Mouse (Mus musculus) layer of hippocampus, postnatal 25 days (tissue): ENCODE results near the gene Lrrfip2. TPM values are rescaled to one million over a fixed set of nuclear protein-coding genes. Genes with fewer than 3 reads are reported as not detected.

Experiments used
- DNase-seq, 2 experiments: peaks; one replicate each; pipeline ENCODE4 v3.0.0; 2022; ENCODE audit warnings: mixed read lengths in 2 of 2, low spot score in 1 of 2; ENCODE audit errors: extremely low spot score in 1 of 2
- total RNA-seq, 2 experiments: library from RNA; stranded (reverse); gene quantifications; 2 replicates each; pipeline ENCODE4 v1.2.3; 2021

Lrrfip2 gene
- total RNA-seq, 2 experiments from 2014 or later, result 29.7 to 37.0 TPM

- DNase-seq, result no peak
These were observed 94.0 kb downstream of the Lrrfip2 start for GRCm38 (mm10) chr9:111211122-111212041.

- DNase-seq, result no peak
These were observed 96.1 kb downstream of the Lrrfip2 start for GRCm38 (mm10) chr9:111213501-111213900.

GRCm38 (mm10) chr9:111216424-111216823 lies 99.0 kb downstream of the Lrrfip2 start:
- DNase-seq, result no peak

GRCm38 (mm10) chr9:111220551-111221080 lies 103.2 kb downstream of the Lrrfip2 start:
- DNase-seq, result no peak

- DNase-seq, result no peak
These were observed 104.2 kb downstream of the Lrrfip2 start for GRCm38 (mm10) chr9:111221580-111221979.

GRCm38 (mm10) chr9:111223406-111223805 lies 106.0 kb downstream of the Lrrfip2 start:
- DNase-seq, result no peak

GRCm38 (mm10) chr9:111228446-111228845 lies 111.1 kb downstream of the Lrrfip2 start:
- DNase-seq, result no peak

GRCm38 (mm10) chr9:111234701-111235100 lies 117.3 kb downstream of the Lrrfip2 start:
- no peak for DNase-seq

- no peak for DNase-seq
These were observed 120.3 kb downstream of the Lrrfip2 start for GRCm38 (mm10) chr9:111237726-111238125.

GRCm38 (mm10) chr9:111239821-111240220 lies 122.4 kb downstream of the Lrrfip2 start:
- no peak for DNase-seq

GRCm38 (mm10) chr9:111243384-111243783 lies 126.0 kb downstream of the Lrrfip2 start:
- DNase-seq, result no peak

- no peak for DNase-seq
These were observed 128.2 kb downstream of the Lrrfip2 start for GRCm38 (mm10) chr9:111245546-111245945.

GRCm38 (mm10) chr9:111247682-111248246 lies 130.4 kb downstream of the Lrrfip2 start:
- DNase-seq, result no peak

GRCm38 (mm10) chr9:111252161-111252869 lies 134.9 kb downstream of the Lrrfip2 start:
- DNase-seq, result no peak

- DNase-seq, result no peak
These were observed 143.1 kb downstream of the Lrrfip2 start for GRCm38 (mm10) chr9:111260360-111260985.

GRCm38 (mm10) chr9:111261356-111261755 lies 144.0 kb downstream of the Lrrfip2 start:
- no peak for DNase-seq

- no peak for DNase-seq
These were observed 150.6 kb downstream of the Lrrfip2 start for GRCm38 (mm10) chr9:111267998-111268397.

GRCm38 (mm10) chr9:111270606-111271005 lies 153.2 kb downstream of the Lrrfip2 start:
- no peak for DNase-seq

GRCm38 (mm10) chr9:111271056-111271433 lies 153.7 kb downstream of the Lrrfip2 start:
- no peak for DNase-seq

GRCm38 (mm10) chr9:111271434-111272160 lies 154.2 kb downstream of the Lrrfip2 start, which contains the start of the genes Mlh1 and Epm2aip1:
Gene Mlh1, minus strand, starts transcription at chr9:111271791.
Gene Epm2aip1, plus strand, starts transcription at chr9:111271929.
- DNase-seq, result peak; percentile 92 to 99
